Mouse (Mus musculus) lung, embryonic 14.5 days (tissue): ENCODE measurements around the gene Cage1. TPM values are rescaled to one million over a fixed set of nuclear protein-coding genes. Genes with fewer than 3 reads are reported as not detected.

Experiments
- ATAC-seq: fragments of 200-750 bp; cut with Nextera tagmentation; 2 replicates; pipeline ENCODE4 v1.8.0; 2017; ENCODE audit warnings: mild to moderate bottlenecking, moderate TSS enrichment, moderate library complexity; ENCODE audit not compliant: insufficient read depth
- DNase-seq: peaks from one replicate; pipeline ENCODE4 v3.0.0-alpha.2; 2015
- H3K27ac ChIP-seq: fragments of 300-500 bp; sonication (generic); 2 replicates; pipeline ENCODE4 v1.5.1; 2014; ENCODE audit warnings: low read depth, mild to moderate bottlenecking, moderate library complexity
- H3K27me3 ChIP-seq: fragments of 300-500 bp; sonication (generic); 2 replicates; pipeline ENCODE4 v1.6.1; 2014; ENCODE audit warnings: low read length, control low read depth; ENCODE audit not compliant: insufficient read depth
- H3K36me3 ChIP-seq: fragments of 300-500 bp; sonication (generic); 2 replicates; pipeline ENCODE4 v1.6.1; 2014; ENCODE audit warnings: control low read depth; ENCODE audit not compliant: insufficient read depth
- H3K4me1 ChIP-seq: fragments of 300-500 bp; sonication (generic); 2 replicates; pipeline ENCODE4 v1.6.1; 2014; ENCODE audit warnings: antibody characterized with exemption, control low read depth; ENCODE audit not compliant: insufficient read depth
- H3K4me2 ChIP-seq: fragments of 300-500 bp; sonication (generic); 2 replicates; pipeline ENCODE4 v1.6.1; 2014; ENCODE audit warnings: mild to moderate bottlenecking
- H3K4me3 ChIP-seq: fragments of 300-500 bp; sonication (generic); 2 replicates; pipeline ENCODE4 v1.5.1; 2014; ENCODE audit warnings: low read depth, low read length
- H3K9ac ChIP-seq: fragments of 300-500 bp; sonication (generic); 2 replicates; pipeline ENCODE4 v1.6.1; 2014
- H3K9me3 ChIP-seq: fragments of 300-500 bp; sonication (generic); 2 replicates; pipeline ENCODE4 v1.6.1; 2016; ENCODE audit warnings: low read depth, low read length, control low read depth
- CTCF ChIP-seq: IDR thresholded peaks from 2 replicates; pipeline ENCODE4 v1.5.1; 2016; ENCODE audit warnings: antibody characterized with exemption, low read depth
- WGBS: fragments of 180-500 bp; shearing (Covaris S2); extraction: QIAGEN DNeasy Blood & Tissue Kit; methylation state at CpG from one replicate; pipeline ENCODE4 v1.1.7; 2014; 5-methylcytosine and 5-hydroxymethylcytosine counted together
- polyA plus RNA-seq: library from polyadenylated mRNA; unstranded; fragments of >200 nt; fragmentation: Nextera tagmentation; extraction: Ambion mirVana; gene quantifications from 2 replicates; pipeline ENCODE4 v1.2.1, GENCODE M21; 2014

The Cage1 gene
- polyA plus RNA-seq, 1 experiment from 2014 or later: 0.80 TPM

GRCm38 (mm10) chr13:38074404-38074803, 37.5 kb upstream of the Cage1 start:
- no peak for TF ChIP-seq CTCF
- 18% methylated on average over 5 of the region's 5 CpGs for WGBS
- Histone ChIP-seq H3K4me3 (no peak overlapping the region), H3K4me1 (0 out of 2 replicates have a peak, but pooled peaks cover 5% of the 10 kb centered on the region), H3K4me2 (no peak overlapping the region), H3K27ac (no peak overlapping the region), H3K27me3 (no peaks in the 10 kb centered on the region), H3K36me3 (no peaks in the 10 kb centered on the region), H3K9me3 (no peaks in the 10 kb centered on the region), H3K9ac (no peak overlapping the region)
- ATAC-seq: no peak
- DNase-seq: no peak

GRCm38 (mm10) chr13:38073374-38074307, 36.8 kb upstream of the Cage1 start:
- TF ChIP-seq CTCF: no peak
- Histone ChIP-seq H3K36me3 (no peaks in the 10 kb centered on the region), H3K27me3 (no peaks in the 10 kb centered on the region), H3K9ac (no peak overlapping the region), H3K4me3 (no peak overlapping the region), H3K4me2 (no peak overlapping the region), H3K4me1 (0 out of 2 replicates have a peak, but pooled peaks cover 5% of the 10 kb centered on the region), H3K9me3 (no peaks in the 10 kb centered on the region), H3K27ac (no peak overlapping the region)
- no peak for DNase-seq
- no peak for ATAC-seq
- WGBS: 60% methylated on average over 18 of the region's 18 CpGs

- no peak overlapping the region for H3K4me2 ChIP-seq
- DNase-seq: peak; percentile 62
- no peak overlapping the region for H3K4me3 ChIP-seq
- no peak overlapping the region for H3K9ac ChIP-seq
- no peaks in the 10 kb centered on the region for H3K36me3 ChIP-seq
- 54% methylated on average over 4 of the region's 4 CpGs for WGBS
- H3K27me3 ChIP-seq: no peaks in the 10 kb centered on the region
- no peak overlapping the region for H3K27ac ChIP-seq
- TF ChIP-seq CTCF: no peak
- ATAC-seq: peak; percentile 38; the same call in 1 of the 2 replicates
- 0 out of 2 replicates have a peak, but pooled peaks cover 5% of the 10 kb centered on the region for H3K4me1 ChIP-seq
- no peaks in the 10 kb centered on the region for H3K9me3 ChIP-seq
Observed at GRCm38 (mm10) chr13:38070945-38071344, 34.1 kb upstream of the Cage1 start.

- Histone ChIP-seq H3K4me2 (no peak overlapping the region), H3K36me3 (peaks cover 32% of the 10 kb centered on the region), H3K27me3 (no peaks in the 10 kb centered on the region), H3K9ac (no peak overlapping the region), H3K4me3 (no peak overlapping the region), H3K4me1 (no peaks in the 10 kb centered on the region), H3K27ac (no peak overlapping the region), H3K9me3 (no peaks in the 10 kb centered on the region)
- 53% methylated on average over 11 of the region's 11 CpGs for WGBS
- TF ChIP-seq CTCF: peak; percentile 84
- no peak for ATAC-seq
- DNase-seq: peak; percentile 88
Observed at GRCm38 (mm10) chr13:38064854-38065663, 28.2 kb upstream of the Cage1 start.

GRCm38 (mm10) chr13:38062678-38063077, 25.8 kb upstream of the Cage1 start:
- Histone ChIP-seq H3K4me1 (no peaks in the 10 kb centered on the region), H3K4me2 (no peak overlapping the region), H3K36me3 (peaks cover 54% of the 10 kb centered on the region), H3K9me3 (no peaks in the 10 kb centered on the region), H3K27ac (no peak overlapping the region), H3K27me3 (no peaks in the 10 kb centered on the region), H3K9ac (no peak overlapping the region), H3K4me3 (no peak overlapping the region)
- WGBS: 88% methylated on average over 11 of the region's 11 CpGs
- no peak for TF ChIP-seq CTCF
- ATAC-seq: no peak
- DNase-seq: no peak

- no peaks in the 10 kb centered on the region for H3K4me1 ChIP-seq
- H3K9ac ChIP-seq: no peak overlapping the region
- WGBS: 58% methylated on average over 3 of the region's 3 CpGs
- H3K9me3 ChIP-seq: no peaks in the 10 kb centered on the region
- H3K4me2 ChIP-seq: no peak overlapping the region
- H3K27ac ChIP-seq: no peak overlapping the region
- H3K4me3 ChIP-seq: no peak overlapping the region
- no peaks in the 10 kb centered on the region for H3K27me3 ChIP-seq
- ATAC-seq (no peak), DNase-seq (no peak)
- no peak for TF ChIP-seq CTCF
- H3K36me3 ChIP-seq: peaks cover 99% of the 10 kb centered on the region
Observed at GRCm38 (mm10) chr13:38049888-38050287, 13.0 kb upstream of the Cage1 start.

GRCm38 (mm10) chr13:38037811-38038210, 942 bp upstream of the Cage1 start:
- H3K9ac ChIP-seq: peak overlapping the region; percentile 85
- 0 out of 2 replicates have a peak, but pooled peaks cover 5% of the 10 kb centered on the region for H3K4me1 ChIP-seq
- DNase-seq (peak; percentile 8), ATAC-seq (no peak)
- 28% methylated on average over 12 of the region's 12 CpGs for WGBS
- H3K36me3 ChIP-seq: peaks cover 32% of the 10 kb centered on the region
- no peaks in the 10 kb centered on the region for H3K27me3 ChIP-seq
- no peak overlapping the region for H3K27ac ChIP-seq
- H3K4me3 ChIP-seq: peak overlapping the region; percentile 77
- H3K9me3 ChIP-seq: no peaks in the 10 kb centered on the region
- no peak for TF ChIP-seq CTCF
- H3K4me2 ChIP-seq: peak overlapping the region; percentile 94
